Mouse (Mus musculus) lung, postnatal 36 days (tissue): ENCODE data around the gene Coasy.

Experiments used
- DNase-seq: peaks from one replicate; pipeline ENCODE4 v3.0.0; 2022; ENCODE audit warnings: mixed read lengths

The Coasy gene

GRCm38 (mm10) chr11:101062971-101063675 is 19.2 kb upstream of the Coasy start:
- DNase-seq: no peak

DNA sequence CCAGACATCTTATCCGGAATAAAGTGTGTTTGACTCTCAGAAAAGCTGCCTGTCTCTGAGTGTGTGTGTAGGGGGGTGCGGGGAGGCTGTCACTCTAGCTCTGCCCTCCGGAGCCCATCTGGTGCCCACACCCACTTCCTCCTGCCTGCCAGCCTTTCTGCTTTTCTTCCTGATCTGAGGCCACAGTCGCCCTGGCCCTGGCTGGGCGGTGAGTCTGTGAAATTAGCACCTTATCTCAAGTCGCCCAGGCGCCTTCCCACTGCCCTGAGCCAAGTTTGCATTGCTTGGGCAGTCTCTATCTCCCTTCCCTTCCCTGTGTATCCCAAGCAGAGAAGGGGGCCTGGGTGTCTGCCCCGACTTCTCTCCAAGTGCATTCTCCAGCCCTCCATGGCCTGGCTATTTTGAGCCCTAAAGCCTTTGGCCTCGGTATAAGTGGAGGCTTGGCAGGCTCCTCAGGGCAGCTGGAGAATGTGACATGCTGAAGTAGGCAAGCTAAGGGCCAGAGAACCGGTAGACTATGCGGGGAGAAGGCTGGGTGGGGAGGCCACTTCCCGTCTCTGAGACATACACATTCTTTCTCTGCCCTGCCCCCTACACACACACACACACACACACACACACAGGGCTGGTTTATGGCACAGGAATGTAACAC is 18.6 kb upstream of the Coasy start:
- peak; percentile 89 for DNase-seq

DNA sequence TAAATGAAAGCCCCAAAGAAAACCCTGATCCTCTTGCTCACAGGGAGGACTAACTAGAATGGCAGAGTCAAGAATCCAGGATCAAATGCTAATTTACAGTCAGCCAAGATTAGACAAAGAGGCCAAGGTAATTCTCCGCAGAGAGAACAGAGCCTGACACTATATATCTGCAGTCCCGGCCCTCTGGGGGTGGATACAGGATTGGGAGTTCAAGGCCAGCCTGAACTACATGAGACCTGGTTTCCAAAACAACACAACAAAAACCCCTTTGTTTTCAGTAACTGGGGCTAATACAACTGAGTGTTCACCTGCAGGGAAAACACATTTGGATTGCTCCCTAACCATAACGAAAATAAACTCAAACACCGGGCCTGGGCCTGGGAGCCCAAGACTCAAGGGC is 17.9 kb upstream of the Coasy start:
- no peak for DNase-seq

- no peak for DNase-seq
Measured at GRCm38 (mm10) chr11:101065002-101065401, 17.4 kb upstream of the Coasy start.

DNA sequence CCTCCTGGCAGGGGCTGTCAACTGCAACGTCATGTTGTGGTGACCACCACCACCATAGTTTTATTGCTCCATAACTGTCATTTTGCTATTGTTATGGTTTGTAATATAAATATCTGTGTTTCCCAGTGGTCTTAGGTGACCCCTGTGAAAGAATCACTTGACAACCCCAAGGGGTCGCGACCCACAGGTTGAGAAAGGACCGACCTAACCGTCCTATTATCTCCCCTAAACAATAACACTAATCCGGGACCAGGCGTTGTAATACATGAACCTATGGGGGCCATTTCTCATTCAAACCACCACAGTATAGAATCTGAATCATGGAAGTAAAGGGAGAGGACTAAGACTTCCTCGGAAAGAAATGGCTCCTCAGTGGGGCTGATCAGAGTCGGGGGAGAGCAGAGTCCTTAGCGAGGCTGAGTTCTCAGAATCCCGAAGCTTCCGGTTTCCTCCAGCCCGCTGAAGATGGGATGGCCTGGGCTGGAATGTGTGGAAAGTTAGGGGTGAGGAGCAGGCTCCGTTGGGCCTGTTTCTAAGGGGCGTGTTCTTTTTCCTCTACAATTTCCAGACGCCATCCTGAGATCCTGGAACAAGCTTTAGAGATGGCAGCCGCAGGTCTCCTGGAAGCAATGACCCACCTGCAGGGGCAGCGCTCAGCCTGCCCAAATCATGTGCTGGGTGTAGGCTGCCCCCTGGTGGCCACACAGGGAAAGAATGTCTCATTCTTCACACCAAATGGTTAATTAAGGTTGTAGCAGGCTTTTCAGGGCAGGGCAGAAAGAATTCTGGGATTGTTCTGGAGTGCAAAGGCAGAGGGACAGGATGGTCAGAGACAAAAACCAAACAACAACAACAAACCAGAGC is 15.6 kb upstream of the Coasy start:
- DNase-seq: peak; percentile 92

GRCm38 (mm10) chr11:101069391-101070188 is 12.8 kb upstream of the Coasy start, which contains the start of gene Naglu:
Naglu (plus strand) TSS chr11:101070012.
- peak; percentile 98 for DNase-seq

DNA sequence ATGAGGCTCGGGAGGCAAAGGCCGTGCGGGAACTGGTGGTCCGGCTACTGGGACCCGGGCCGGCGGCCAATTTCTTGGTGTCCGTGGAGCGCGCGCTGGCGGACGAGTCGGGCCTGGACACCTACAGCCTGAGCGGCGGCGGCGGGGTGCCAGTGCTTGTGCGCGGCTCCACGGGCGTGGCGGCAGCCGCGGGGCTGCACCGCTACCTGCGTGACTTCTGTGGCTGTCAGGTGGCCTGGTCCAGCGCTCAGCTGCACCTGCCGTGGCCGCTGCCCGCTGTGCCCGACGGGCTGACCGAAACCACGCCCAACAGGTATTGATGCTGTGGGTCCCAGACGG is 12.2 kb upstream of the Coasy start:
- DNase-seq: no peak

DNA sequence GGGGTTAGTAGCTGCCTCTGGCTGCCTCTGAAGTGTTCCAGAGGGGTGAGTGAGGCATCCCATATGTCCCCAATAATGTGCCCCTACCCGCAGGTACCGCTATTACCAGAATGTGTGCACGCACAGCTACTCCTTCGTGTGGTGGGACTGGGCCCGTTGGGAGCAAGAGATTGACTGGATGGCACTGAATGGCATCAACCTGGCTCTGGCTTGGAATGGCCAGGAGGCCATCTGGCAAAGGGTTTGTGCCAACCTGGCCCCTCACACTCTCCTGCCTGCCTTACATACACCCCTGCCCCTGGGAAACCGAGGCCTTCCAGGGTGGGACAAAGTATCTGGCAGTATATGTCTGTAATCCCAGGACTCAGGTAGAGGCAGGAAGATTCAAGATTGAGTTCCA is 11.4 kb upstream of the Coasy start:
- DNase-seq: no peak

DNA sequence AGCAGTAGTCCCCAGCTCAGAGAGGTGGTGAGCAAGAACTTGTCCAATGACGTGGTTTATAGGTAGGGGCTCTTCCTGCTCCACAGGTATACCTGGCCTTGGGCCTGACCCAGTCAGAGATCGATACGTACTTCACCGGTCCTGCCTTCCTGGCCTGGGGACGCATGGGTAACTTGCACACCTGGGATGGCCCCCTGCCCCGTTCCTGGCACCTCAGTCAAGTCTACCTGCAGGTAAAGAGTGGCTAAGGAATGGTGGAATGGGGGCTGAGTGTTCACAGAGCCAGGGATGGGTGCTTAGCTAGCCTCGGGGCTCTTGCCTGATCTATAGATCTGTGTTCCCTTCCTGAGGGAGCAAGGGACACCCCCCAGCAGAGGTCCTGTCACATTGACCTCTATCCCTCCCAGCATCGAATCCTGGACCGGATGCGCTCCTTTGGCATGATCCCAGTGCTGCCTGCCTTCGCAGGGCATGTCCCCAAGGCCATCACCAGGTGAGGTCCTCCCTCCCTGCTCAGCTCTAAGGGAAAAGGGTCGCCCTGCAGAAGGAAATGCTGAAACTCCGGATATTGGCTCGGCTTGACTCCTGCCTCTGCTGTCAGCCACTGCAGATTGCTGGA is 10.4 kb upstream of the Coasy start:
- DNase-seq: no peak

DNA sequence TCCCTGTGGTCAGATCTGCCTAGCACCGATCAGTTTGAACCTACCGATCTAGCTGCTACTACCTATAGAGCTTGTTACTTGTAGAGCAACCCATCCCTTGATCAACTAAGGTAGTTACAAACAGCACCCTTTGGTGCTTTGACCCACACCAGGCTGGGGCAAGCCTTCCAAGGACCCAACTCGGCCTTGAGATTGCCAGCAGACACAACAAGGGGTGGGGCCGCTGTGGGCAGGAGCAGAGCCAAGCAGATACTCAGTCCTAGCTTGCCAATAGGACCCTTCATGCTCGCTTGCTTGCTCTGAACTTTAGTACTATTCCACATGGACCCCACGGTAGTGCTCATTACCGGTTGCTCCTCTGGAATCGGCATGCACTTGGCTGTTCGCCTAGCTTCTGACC is 4.2 kb upstream of the Coasy start, which contains the start of gene Hsd17b1:
Gene Hsd17b1 (plus strand): TSS at position 291 of the 400 bp plus-strand sequence.
- no peak for DNase-seq

DNA sequence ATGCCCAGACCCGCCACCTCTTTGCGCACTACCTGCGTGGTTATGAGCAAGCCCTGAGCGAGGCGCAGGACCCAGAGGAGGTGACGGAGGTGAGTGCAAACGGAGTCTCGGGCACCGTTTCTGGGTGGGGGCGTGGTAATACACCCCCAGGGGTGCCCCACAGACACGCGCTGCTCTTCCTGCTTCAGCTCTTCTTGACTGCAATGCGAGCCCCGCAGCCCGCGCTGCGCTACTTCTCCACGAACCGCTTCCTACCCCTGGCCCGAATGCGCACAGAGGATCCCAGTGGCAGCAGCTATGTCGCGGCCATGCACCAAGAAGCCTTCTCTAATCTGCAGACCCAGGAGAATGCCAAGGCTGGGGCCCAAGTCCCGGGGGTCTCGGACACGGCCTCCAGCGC is 2.6 kb upstream of the Coasy start:
- no peak for DNase-seq

GRCm38 (mm10) chr11:101080421-101080820 is 1.9 kb upstream of the Coasy start:
- no peak for DNase-seq

DNA sequence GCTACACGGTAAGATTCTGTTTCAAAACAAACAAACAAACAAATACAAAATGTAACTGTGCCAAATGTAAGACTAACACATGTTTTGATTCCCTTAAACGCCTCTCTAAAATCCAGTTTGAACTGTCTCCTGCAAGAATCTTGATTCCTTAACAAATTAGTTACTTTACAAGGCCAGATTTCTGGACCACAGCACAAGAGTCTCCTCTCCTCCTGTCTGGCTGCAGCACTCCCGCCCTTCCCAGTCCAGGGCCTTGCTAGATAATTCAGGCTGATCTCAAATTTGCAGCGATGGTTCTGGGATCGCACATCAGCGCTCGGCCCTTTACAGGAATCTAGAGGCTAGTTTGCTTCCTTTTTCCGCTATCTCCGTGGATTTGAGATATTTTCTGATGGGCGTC is 706 bp upstream of the Coasy start:
- DNase-seq: no peak

DNA sequence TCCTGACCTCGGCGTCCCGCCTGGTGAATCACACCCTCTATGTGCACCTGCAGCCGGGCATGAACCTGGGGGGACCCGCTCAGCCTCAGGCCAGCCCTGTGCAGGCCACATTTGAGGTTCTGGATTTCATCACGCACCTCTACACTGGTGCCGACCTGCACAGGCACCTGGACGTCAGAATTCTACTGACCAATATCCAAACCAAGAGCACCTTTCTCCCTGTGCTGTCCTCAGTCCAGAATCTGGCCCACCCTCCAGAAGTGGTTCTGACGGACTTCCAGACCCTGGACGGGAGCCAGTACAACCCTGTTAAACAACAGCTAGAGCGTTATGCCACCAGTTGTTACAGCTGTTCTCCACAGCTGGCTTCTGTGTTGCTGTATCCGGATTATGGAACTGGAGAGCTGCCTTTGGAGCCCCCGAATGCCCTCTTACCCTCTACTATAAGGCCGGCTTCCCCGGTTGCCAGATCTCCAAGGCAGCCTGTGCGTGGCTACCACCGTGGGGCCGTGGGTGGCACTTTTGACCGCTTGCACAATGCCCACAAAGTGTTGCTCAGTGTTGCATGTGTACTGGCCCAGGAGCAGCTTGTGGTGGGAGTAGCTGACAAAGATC is 825 bp downstream of the Coasy start:
- DNase-seq: peak; percentile 35

- no peak for DNase-seq
Measured at GRCm38 (mm10) chr11:101084246-101084645, 1.9 kb downstream of the Coasy start.

- DNase-seq: no peak
Measured at GRCm38 (mm10) chr11:101084811-101085210, 2.4 kb downstream of the Coasy start.

DNA sequence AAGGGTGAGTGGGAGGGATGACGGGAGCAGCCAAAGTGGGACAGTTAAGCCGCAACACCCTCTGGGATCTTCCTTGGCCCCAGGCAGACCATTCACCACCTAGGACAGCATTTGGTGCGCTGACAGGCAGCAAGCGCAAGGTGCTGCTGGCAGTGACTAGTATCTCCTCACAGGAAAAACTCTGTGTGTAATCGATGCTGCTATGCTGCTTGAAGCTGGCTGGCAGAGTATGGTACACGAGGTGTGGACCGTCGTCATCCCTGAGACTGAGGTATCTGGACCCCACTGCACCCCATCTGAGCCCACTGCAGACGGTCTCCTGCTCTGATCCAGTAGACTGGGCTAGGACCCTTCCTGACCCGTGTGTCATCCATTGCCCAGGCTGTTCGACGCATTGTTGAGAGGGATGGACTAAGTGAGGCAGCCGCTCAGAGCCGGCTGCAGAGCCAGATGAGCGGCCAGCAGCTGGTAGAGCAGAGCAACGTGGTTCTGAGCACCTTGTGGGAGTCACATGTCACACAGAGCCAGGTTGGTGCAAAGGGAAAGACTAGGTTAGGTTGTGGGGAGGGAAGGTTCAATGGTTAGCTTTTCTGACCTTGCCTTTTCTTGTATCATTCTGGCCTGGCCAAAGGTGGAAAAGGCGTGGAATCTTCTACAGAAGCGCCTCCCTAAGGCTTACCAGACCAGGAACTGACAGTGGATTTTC is 3.4 kb downstream of the Coasy start:
- no peak for DNase-seq

DNA sequence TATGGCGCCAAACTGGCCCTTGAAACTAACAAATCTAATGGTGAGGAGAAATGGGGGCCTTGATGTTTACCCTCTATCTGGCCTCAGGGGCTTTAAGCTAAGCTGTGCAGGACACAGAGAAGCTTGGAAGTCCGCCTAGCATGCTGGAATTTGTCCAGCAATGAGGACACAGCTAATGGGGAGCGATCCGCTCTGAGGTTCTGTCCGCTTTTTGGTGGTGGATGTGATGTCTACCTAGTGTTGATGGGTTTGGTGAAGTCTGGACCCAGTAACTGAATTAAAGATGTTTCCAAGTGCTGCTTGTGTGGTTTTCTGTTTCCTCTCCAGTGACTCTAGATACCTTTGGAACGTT is 3.9 kb downstream of the Coasy start:
- DNase-seq: no peak

DNA sequence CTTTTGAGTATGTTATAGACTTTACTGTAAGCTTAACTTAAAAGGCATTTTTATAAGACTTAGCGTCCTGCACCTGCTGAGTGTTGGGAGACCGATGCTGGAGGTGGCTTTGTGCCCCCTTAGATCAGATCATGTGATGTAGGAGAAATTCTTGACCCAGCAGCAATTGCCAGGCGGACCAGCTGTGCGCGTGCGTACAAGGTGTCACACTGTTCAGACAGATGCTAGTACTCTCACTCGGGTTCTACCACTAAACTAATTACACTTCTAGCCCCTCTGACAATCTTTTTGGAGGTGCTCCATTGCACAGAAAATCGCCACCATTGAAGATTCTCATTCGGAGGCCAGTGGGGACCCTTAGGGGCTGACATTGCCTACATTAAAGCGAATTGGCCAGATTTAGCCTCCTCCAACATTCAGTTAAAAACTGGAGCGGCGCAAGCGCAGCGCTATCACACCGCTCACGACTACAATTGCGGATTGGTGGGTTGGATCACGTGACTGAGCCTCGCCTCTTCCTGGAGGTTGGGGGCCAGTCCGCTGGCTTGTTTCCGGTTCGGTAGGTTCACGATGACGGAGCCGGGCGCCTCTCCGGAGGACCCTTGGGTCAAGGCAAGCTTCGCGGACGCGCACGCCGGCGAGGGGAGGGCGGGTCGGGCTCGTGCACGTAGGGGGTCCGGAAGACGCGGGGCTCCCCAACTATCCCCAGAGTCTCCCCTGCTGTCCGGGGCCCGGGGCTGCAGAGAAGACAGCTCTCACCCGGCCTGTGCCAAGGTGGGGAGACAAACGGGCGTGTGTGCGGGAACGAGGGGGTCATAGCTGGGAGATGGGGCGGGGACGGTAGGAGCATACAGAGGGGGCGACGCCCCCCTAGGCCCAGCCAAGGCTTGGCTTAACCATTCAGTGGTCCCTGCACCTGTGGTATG is 4.7 kb downstream of the Coasy start, which contains the start of gene Mlx:
Gene Mlx (plus strand): TSS at position 522 of the 926 bp plus-strand sequence.
- peak; percentile 96 for DNase-seq

- peak; percentile 37 for DNase-seq
Measured at GRCm38 (mm10) chr11:101087682-101088055, 5.3 kb downstream of the Coasy start.
